Mouse (Mus musculus) limb, embryonic 15.5 days (tissue): ENCODE data around the gene Ankrd45. TPM values are rescaled to one million over a fixed set of nuclear protein-coding genes. Genes with fewer than 3 reads are reported as not detected.
"Not testable (repeated sequence)": the region's sequence is repeated elsewhere in the genome, so short reads cannot be mapped to it uniquely, and the experiment has no call there.

Source experiments
- ATAC-seq: fragments of 200-750 bp; cut with Nextera tagmentation; 2 replicates; pipeline ENCODE4 v1.8.0; 2017; ENCODE audit warnings: low read depth, moderate TSS enrichment; ENCODE audit not compliant: insufficient number of reproducible peaks, low FRiP score, low TSS enrichment
- H3K27ac ChIP-seq: fragments of 300-500 bp; sonication (generic); 2 replicates; pipeline ENCODE4 v1.5.1; 2015; ENCODE audit warnings: moderate library complexity, mild to moderate bottlenecking, inconsistent platforms
- H3K27me3 ChIP-seq: fragments of 300-500 bp; sonication (generic); 2 replicates; pipeline ENCODE4 v1.6.1; 2015; ENCODE audit warnings: inconsistent platforms
- H3K36me3 ChIP-seq: fragments of 300-500 bp; sonication (generic); 2 replicates; pipeline ENCODE4 v1.6.1; 2015; ENCODE audit warnings: inconsistent platforms
- H3K4me1 ChIP-seq: fragments of 300-500 bp; sonication (generic); 2 replicates; pipeline ENCODE4 v1.6.1; 2015; ENCODE audit warnings: inconsistent platforms
- H3K4me2 ChIP-seq: fragments of 300-500 bp; sonication (generic); 2 replicates; pipeline ENCODE4 v1.6.1; 2015; ENCODE audit warnings: mild to moderate bottlenecking, inconsistent platforms
- H3K4me3 ChIP-seq: fragments of 300-500 bp; sonication (generic); 2 replicates; pipeline ENCODE4 v1.5.1; 2015; ENCODE audit warnings: mild to moderate bottlenecking, inconsistent platforms
- H3K9ac ChIP-seq: fragments of 300-500 bp; sonication (generic); 2 replicates; pipeline ENCODE4 v1.6.1; 2015; ENCODE audit warnings: inconsistent platforms
- H3K9me3 ChIP-seq: fragments of 300-500 bp; sonication (generic); 2 replicates; pipeline ENCODE4 v1.6.1; 2016; ENCODE audit warnings: inconsistent platforms
- WGBS: fragments of 180-500 bp; shearing (Covaris S2); methylation state at CpG from one replicate; pipeline ENCODE4 v1.1.7; 2015; 5-methylcytosine and 5-hydroxymethylcytosine counted together
- polyA plus RNA-seq: library from polyadenylated mRNA; unstranded; fragments of >200 nt; fragmentation: Nextera tagmentation; extraction: Ambion mirVana; gene quantifications from 2 replicates; pipeline ENCODE4 v1.2.1, GENCODE M21; 2015

Ankrd45 gene
- polyA plus RNA-seq, 1 experiment from 2014 or later, result 1.7 TPM

DNA sequence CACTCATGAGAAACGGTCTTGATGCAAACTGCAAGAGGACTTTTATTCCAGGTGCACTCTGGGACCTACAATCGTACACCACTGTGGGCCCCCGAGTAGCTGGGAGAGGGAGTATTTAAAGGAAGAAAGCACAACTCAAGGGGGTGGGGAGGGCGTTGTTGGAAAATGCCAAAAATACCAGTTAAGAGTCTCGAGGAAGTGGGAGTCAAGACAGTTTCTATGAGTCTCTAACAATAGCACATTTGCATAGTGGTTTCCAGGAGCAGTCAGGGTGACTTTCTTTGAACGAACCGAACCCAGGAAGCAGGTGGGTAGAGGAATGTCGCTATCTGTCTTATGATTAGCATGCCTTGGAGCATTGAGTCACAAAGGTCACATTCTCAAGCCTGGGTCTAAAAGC lies 3.1 kb downstream of the Ankrd45 start:
- H3K27me3 ChIP-seq, H3K4me2 ChIP-seq, H3K4me1 ChIP-seq, ATAC-seq, H3K9ac ChIP-seq, H3K9me3 ChIP-seq, H3K36me3 ChIP-seq, H3K4me3 ChIP-seq, H3K27ac ChIP-seq: not testable (repeated sequence)
- WGBS, result 82% methylated on average over 8 of the region's 8 CpGs

DNA sequence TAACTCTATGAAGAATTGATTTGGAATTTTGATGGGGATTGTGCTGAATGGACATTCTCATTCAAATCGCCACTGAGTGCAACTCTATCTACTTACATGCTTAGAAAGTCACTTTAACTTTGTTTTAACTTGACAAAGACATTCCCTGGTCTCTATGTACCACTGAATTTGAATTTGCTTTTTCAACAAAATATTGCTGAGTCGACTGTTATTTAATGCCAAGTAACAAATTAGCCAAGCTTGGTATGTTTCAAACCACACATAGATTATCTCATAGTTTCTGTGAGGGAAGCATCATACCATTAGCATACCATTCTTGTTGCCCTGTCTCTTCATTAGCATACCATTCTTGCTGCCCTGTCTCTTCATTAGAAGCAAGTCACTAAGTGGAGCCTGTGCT lies 5.4 kb downstream of the Ankrd45 start:
- WGBS, result 77% methylated on average over 2 of the region's 2 CpGs
- no peak overlapping the region for H3K4me2 ChIP-seq
- H3K36me3 ChIP-seq, result no peaks in the 10 kb centered on the region

DNA sequence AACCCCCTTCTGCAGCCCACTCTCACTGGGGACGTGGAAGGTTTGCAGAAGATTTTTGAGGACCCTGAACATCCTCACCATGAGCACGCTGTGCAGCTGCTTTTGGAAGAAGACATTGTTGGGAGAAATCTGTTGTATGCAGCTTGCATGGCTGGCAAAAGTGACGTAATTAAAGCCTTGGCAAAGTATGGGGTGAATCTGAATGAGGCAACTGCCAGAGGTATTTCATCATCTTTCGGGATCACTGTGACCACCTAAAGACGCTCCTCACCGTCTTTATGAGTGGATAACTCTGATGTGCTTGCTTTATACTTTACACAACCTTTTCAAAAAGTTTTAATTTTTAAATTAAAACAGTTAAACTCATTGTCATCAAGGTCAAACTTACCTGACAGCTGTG lies 8.6 kb downstream of the Ankrd45 start:
- H3K36me3 ChIP-seq, result no peaks in the 10 kb centered on the region
- H3K27ac ChIP-seq, result no peak overlapping the region
- no peak overlapping the region for H3K9ac ChIP-seq
- no peaks in the 10 kb centered on the region for H3K9me3 ChIP-seq
- no peaks in the 10 kb centered on the region for H3K27me3 ChIP-seq
- ATAC-seq, result no peak
- H3K4me1 ChIP-seq, result no peaks in the 10 kb centered on the region
- 69% methylated on average over 6 of the region's 6 CpGs for WGBS
- no peak overlapping the region for H3K4me3 ChIP-seq
- H3K4me2 ChIP-seq, result no peak overlapping the region

More for the DNA sequence above, 5.4 kb downstream of the Ankrd45 start:
- Histone ChIP-seq H3K4me3 (no peak overlapping the region), H3K27ac (no peak overlapping the region), H3K4me1 (no peaks in the 10 kb centered on the region; the same call in 1 of the 2 replicates), H3K9ac (no peak overlapping the region), H3K27me3 (no peaks in the 10 kb centered on the region), H3K9me3 (no peaks in the 10 kb centered on the region)
- ATAC-seq, result no peak

DNA sequence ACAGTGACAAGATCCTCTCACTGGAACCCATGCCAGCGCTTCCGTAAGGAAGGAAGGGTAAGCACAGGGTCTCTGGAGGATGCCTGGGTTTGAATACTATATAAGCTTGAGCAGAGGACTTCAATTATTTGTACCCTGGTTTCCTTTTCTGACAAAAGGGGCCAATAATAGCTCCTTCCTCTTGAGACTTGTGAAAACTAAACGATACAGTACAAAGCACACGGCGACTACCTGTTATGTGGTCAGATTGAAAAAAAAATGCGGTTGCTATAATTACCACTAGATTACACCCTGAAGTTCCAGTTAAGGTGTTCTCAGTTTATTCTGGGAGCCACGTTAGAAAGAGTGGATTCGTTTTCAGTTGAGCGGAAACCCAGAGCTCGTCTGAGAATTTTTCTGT lies 14.1 kb downstream of the Ankrd45 start:
- H3K4me1 ChIP-seq, result no peaks in the 10 kb centered on the region
- ATAC-seq, result no peak
- 66% methylated on average over 10 of the region's 10 CpGs for WGBS

DNA sequence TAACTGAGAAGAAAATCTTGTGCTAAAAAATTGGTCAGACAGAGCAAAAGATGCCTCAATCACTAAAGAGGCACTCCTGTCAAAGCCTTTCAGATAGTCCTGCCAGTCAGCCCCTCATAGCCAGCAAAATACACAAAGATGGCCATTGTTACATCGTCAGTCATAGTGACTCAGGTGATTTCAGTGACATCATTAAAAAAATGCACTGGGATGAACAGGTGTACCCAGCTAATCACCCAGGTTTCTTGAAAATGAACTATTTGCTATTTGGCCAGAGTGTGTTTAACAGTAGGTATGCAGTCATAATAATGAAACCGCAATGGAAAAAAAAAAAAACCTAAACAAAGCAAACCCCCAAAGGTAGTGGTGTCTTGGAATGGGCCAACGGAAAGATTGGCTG lies 16.7 kb downstream of the Ankrd45 start, which contains the start of gene Tex50:
Tex50 (minus strand) TSS at position 101 of the 400 bp plus-strand sequence.
- no peak within 1 kb of the TSS for H3K4me3 ChIP-seq
- H3K9ac ChIP-seq, result no peak within 1 kb of the TSS
- H3K27me3 ChIP-seq, result no peaks in the 10 kb centered on the region
- no peak for ATAC-seq
- H3K9me3 ChIP-seq, result no peaks in the 10 kb centered on the region
- no peaks in the 10 kb centered on the region for H3K4me1 ChIP-seq
- H3K27ac ChIP-seq, result no peak within 1 kb of the TSS
- no peak within 1 kb of the TSS for H3K4me2 ChIP-seq
- H3K36me3 ChIP-seq, result no peaks in the 10 kb centered on the region
- 82% methylated on average over 3 of the region's 3 CpGs for WGBS

More for the DNA sequence above, 14.1 kb downstream of the Ankrd45 start:
- Histone ChIP-seq H3K4me3 (no peak overlapping the region), H3K9me3 (no peaks in the 10 kb centered on the region), H3K4me2 (no peak overlapping the region), H3K36me3 (no peaks in the 10 kb centered on the region), H3K27me3 (no peaks in the 10 kb centered on the region), H3K27ac (no peak overlapping the region), H3K9ac (no peak overlapping the region)

DNA sequence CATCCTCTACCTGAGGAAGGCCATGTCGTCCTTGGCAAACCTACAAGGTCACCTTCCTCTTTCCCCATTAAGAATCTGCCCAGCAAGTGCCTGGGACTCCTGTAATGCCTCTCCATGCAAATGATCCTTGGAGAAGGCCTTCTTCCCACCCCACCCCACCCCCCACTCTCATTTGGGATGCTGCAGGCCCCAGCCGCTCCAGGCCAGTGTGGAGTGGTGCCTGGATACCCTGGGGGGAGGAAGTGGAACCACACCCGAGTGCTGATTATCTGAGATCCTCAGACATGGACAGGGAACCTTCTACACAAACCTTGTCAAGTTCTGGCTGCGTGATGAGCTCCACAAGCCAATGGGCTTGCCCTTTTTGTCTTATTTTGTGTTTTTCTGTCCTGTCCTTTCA lies 17.8 kb downstream of the Ankrd45 start:
- H3K4me1 ChIP-seq, result no peaks in the 10 kb centered on the region

DNA sequence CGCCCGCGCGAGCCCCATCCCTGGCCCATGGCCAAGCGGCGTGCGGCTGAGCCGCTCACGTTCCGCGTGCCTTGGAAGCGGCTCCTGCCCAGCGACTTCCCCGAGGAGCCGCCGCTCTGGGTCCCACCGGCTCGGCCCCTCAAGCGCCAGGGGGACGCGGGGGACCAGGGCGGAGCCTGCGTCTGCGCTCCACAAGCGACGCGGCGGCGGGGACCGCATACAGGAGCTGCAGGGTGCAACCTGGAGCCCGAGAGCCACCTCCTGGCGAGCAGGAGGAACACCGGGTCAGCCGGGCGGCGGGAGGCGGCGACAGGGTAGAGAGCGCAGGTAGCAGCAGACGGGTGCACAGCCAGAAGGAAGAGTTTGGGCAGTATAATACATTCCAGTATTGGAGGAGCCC lies 28.2 kb downstream of the Ankrd45 start:
- H3K4me1 ChIP-seq, result no peaks in the 10 kb centered on the region
- H3K4me2 ChIP-seq, result peak overlapping the region; percentile 85
- no peak overlapping the region for H3K27ac ChIP-seq
- no peaks in the 10 kb centered on the region for H3K9me3 ChIP-seq
- no peaks in the 10 kb centered on the region for H3K36me3 ChIP-seq
- ATAC-seq, result peak; percentile 67; the same call in 1 of the 2 replicates
- under 1% methylated on average over 40 of the region's 40 CpGs for WGBS
- peaks cover 13% of the 10 kb centered on the region for H3K27me3 ChIP-seq
- peak overlapping the region; percentile 52 for H3K4me3 ChIP-seq
- H3K9ac ChIP-seq, result peak overlapping the region; percentile 44; the same call in 1 of the 2 replicates

More for the DNA sequence above, 17.8 kb downstream of the Ankrd45 start:
- Histone ChIP-seq H3K9ac (no peak overlapping the region), H3K4me3 (no peak overlapping the region), H3K36me3 (no peaks in the 10 kb centered on the region), H3K27me3 (no peaks in the 10 kb centered on the region), H3K27ac (no peak overlapping the region), H3K9me3 (no peaks in the 10 kb centered on the region), H3K4me2 (no peak overlapping the region)
- 66% methylated on average over 4 of the region's 4 CpGs for WGBS
- no peak for ATAC-seq

DNA sequence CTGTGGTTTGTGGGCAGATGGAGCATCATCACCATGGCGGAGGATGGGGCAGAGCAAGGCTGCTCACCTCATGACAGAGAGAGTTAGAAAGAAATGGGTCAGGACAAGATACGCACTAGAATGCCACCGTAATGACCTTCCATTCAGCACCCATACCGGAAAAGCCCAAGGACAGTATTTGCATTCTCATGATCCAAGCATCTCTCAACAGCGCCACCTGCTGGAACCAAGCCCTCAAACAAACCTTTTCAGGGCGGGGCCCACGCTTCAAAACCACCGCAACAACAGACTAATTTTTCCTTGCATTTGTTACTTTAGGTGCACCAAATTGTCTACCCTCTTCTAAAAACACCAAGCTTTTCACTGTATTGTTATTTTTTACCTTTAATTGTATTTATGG lies 38.2 kb downstream of the Ankrd45 start:
- Histone ChIP-seq H3K4me2 (no peak overlapping the region), H3K4me1 (no peaks in the 10 kb centered on the region), H3K27ac (no peak overlapping the region), H3K36me3 (no peaks in the 10 kb centered on the region), H3K9ac (no peak overlapping the region), H3K27me3 (no peaks in the 10 kb centered on the region), H3K4me3 (no peak overlapping the region), H3K9me3 (no peaks in the 10 kb centered on the region)
- 61% methylated on average over 8 of the region's 8 CpGs for WGBS
- ATAC-seq, result no peak

DNA sequence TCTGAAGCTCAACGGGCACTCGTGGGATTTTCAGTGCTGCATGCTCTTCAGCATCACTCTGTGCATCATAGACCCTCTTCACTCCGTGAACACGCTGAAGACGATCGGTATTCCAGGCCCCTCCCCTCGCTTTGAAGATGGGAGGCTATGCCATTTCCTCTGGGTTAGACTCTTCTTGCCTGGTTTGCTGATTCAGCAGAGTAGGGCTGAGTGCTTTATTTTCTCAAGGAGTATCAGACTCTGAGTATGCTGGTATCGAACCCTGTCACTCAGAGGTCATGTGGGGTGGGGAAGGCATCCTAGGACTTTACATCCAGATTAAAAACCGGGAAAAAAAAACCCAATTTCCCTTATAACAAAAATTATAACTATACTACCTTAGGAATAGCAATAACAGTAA lies 39.9 kb downstream of the Ankrd45 start:
- no peaks in the 10 kb centered on the region for H3K36me3 ChIP-seq

DNA sequence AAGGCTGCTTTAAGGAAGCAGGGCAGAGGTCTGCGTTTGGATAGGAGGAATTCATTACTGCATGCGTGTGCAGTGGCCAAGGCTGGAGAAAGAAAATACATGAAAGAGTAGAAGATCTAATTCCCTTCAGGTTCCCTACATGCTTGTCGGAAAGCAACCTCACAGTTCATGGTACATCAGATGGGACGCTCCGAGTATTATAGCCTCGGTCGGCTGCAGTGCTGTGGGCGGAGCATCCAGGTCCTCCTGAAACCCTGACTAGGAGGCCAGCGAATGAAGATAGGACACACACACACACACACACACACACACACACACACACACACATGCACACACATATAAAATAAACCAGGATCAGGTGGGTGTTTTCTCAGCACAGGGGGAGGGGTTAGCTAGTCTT lies 41.2 kb downstream of the Ankrd45 start:
- ATAC-seq, result no peak
- H3K4me1 ChIP-seq, result no peaks in the 10 kb centered on the region

More for the DNA sequence above, 39.9 kb downstream of the Ankrd45 start:
- WGBS, result 84% methylated on average over 9 of the region's 9 CpGs
- Histone ChIP-seq H3K4me2 (no peak overlapping the region), H3K9me3 (no peaks in the 10 kb centered on the region), H3K9ac (no peak overlapping the region), H3K4me1 (no peaks in the 10 kb centered on the region), H3K4me3 (no peak overlapping the region), H3K27ac (no peak overlapping the region), H3K27me3 (no peaks in the 10 kb centered on the region)
- no peak for ATAC-seq

DNA sequence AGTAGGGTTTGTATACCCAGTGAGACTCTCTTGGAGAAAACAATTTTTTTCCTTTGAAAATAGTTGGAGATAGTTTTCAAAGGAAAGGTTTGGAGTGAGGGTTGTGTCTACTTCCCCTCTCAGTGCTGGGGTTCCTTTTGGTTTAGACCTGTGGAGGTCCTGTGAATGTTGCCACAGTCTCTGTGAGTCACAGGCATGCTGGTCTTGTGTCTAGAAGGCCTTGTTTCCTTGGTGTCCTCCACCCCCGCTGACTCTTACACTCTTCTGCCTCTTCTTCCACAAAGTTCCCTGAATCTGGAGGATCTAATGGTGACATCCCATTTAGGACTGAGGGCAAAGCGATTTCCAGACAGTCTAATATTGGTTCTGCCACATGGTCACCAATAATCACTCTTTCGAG lies 42.9 kb downstream of the Ankrd45 start:
- WGBS, result 77% methylated on average over 3 of the region's 3 CpGs
- no peak overlapping the region for H3K4me3 ChIP-seq
- no peak for ATAC-seq
- no peaks in the 10 kb centered on the region for H3K4me1 ChIP-seq
- no peaks in the 10 kb centered on the region for H3K9me3 ChIP-seq
- no peaks in the 10 kb centered on the region for H3K36me3 ChIP-seq
- no peak overlapping the region for H3K9ac ChIP-seq
- no peak overlapping the region for H3K4me2 ChIP-seq
- no peak overlapping the region for H3K27ac ChIP-seq
- no peaks in the 10 kb centered on the region for H3K27me3 ChIP-seq

More for the DNA sequence above, 41.2 kb downstream of the Ankrd45 start:
- Histone ChIP-seq H3K9ac (no peak overlapping the region), H3K9me3 (no peaks in the 10 kb centered on the region), H3K27ac (no peak overlapping the region), H3K4me2 (0 out of 2 replicates have a peak overlapping the region, but pooled peaks have one; percentile 3), H3K4me3 (no peak overlapping the region), H3K36me3 (no peaks in the 10 kb centered on the region), H3K27me3 (no peaks in the 10 kb centered on the region)
- 55% methylated on average over 9 of the region's 9 CpGs for WGBS

DNA sequence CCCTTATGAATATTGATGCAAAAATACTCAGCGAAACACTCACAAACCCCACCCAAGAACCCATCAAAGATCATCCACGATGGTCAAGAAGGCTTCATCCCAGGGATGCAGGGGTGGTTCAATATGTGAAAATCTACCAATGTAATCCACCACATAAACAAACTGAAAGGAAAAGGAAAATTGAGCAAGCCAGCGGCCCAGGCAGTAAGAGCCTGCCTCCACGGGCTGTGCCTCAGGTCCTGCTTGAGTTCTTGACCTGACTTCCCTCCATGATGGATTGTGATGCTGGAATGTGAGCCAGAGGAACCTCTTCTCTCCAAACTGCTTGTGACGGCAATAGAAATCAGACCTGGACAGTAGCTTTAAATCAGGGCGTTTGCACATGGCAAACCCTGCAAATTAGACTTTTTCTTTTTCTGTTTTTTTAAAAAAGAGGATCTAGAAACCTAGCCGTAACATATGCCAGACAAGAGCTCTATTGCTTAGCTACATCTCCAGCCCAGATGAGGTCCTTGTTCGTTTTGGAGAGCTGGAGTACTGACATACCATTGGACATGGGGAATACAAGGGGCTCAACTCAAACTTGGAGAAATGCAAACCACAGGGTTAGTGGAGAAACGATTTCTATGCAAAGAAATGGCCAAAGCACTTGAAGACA lies 47.9 kb downstream of the Ankrd45 start:
- no peak overlapping the region for H3K4me3 ChIP-seq
- 0 out of 2 replicates have a peak, but pooled peaks cover 3% of the 10 kb centered on the region for H3K27me3 ChIP-seq
- H3K9me3 ChIP-seq, result no peaks in the 10 kb centered on the region
- no peak overlapping the region for H3K4me2 ChIP-seq
- no peak overlapping the region for H3K27ac ChIP-seq
- H3K9ac ChIP-seq, result no peak overlapping the region
- WGBS, result 72% methylated on average over 9 of the region's 9 CpGs
- H3K36me3 ChIP-seq, result no peaks in the 10 kb centered on the region
- no peak for ATAC-seq
- H3K4me1 ChIP-seq, result peaks cover 5% of the 10 kb centered on the region; the same call in 1 of the 2 replicates
